Mouse (Mus musculus) heart, adult 2 months (tissue): ENCODE results near the gene Galnt7.

ENCODE experiments used
- CTCF ChIP-seq: fragments of 200-600 bp; IDR thresholded peaks from 2 replicates; pipeline ENCODE4 v1.8.1; 2022; ENCODE audit warnings: antibody characterized with exemption, mild to moderate bottlenecking, moderate library complexity
- EP300 ChIP-seq: fragments of 200-500 bp; IDR thresholded peaks from 2 replicates; pipeline ENCODE4 v1.6.1; 2011; ENCODE audit warnings: low read depth, low read length, control low read depth; ENCODE audit not compliant: insufficient read depth
- POLR2A ChIP-seq: fragments of 200-500 bp; IDR thresholded peaks from 2 replicates; pipeline ENCODE4 v1.6.1; 2011; ENCODE audit warnings: mild to moderate bottlenecking, low read depth, low read length, control low read depth; ENCODE audit not compliant: insufficient read depth

DNA sequence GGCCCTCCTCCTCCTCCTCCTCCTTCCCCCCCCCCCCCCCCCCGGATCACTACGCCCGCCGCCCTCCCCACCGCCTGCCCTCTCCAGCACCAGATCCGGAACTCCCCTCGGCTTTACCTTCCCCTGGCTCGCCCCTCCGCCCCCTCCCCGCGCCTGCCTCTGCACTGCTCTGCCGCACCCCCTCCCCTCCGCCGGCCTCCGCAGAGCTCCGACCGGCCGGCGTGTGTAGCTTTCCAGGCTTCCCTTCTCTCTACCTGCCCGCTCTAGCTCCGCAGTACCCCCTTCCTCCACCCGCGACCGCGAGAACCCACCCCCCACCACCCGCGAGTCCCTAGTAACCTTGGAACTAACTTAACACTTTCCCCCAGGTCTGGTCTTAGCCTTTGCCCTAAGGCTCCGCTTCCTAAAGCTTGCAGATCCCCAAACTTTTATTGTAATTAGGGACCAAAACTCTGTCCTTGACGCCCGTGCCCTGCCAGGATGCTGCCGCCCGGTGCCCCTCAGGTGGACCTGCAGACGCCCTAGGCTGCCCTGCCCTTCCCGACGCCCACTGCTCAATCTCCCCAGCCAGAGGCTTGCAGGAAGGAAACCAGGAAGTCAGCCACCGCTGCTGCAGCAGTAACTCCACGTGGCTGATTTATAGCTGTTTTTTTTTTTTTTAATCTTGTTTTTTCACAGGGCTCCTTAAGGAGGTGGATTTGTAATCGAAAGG, 380 bp upstream of the Galnt7 start:
- no peak for TF ChIP-seq CTCF
- TF ChIP-seq EP300 = no peak
- TF ChIP-seq POLR2A = no peak
